Mouse (Mus musculus): ENCODE data around the gene Pdxk. TPM values are rescaled to one million over a fixed set of nuclear protein-coding genes. Genes with fewer than 3 reads are reported as not detected.
A peak's percentile ranks its signal among the peaks of the same experiment; 100 is the strongest.
"Not testable (repeated sequence)": the region's sequence is repeated elsewhere in the genome, so short reads cannot be mapped to it uniquely, and the experiment has no call there.

Gene Pdxk
- 24.7 and 28.1 TPM in 2 replicates for total RNA-seq (2015)
- 18.8 and 19.9 TPM in 2 replicates for total RNA-seq (2017)

DNA sequence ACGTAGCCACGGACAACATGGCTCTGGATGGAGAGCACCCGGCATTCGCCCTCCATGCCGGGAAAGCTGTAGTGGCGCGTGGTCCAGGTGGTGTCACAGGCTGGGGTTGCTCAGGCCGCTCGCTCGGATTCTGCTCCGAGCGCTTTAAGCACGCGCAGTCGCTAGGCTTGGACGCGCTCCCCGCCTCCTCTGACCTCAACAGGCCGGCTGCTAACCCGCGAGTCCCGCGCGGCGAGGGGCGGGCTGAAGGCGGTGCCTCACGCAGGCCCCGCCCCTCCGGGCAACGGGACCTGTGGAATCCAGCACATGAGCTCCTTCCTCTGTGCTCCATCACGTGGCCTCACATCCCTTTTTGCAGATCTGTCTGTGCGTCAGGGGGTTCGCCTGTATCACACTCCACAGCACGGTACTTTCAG lies at the start of gene Pdxk:
TSS of gene Pdxk (minus strand) at position 184 of the 416 bp plus-strand sequence.
- peak; percentile 79 for ATAC-seq (replicated peaks; ENCODE audit: poor library complexity)

DNA sequence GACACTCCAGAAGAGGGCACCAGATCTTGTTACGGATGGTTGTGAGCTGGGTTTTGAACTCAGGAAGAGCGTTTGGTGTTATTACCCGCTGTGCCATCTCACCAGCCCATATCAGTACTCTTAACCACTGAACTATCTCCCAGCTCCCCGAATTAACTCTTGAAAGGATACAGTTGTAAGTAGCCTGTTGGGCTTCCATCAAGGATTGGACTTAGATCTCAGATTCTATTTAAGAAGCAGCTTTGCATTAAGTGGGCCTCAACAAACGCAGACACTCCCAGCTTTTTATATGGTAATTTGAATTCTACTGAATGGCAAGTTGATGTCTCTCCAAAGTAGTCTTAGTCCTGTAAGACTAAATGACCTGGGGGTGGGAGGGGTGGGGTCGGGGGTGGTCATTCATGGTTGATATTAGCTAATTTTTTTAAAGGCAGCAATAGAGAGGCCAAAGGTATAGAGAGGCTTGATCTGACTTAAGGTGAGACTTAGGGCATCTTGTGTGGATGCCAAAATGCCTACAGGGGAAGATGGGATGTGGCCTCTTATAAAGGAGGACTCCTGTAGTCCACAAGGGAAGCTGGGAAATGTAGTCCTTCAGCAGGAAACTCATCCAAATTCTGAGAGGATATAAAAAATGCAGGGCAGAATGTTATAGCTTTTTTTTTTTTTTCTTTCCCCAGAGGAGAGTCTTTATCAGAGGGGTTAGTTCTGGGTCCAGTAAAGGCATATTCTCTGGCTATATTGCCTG lies 38.4 kb upstream of the Pdxk start:
- ATAC-seq (replicated peaks; ENCODE audit: poor library complexity) = no peak

DNA sequence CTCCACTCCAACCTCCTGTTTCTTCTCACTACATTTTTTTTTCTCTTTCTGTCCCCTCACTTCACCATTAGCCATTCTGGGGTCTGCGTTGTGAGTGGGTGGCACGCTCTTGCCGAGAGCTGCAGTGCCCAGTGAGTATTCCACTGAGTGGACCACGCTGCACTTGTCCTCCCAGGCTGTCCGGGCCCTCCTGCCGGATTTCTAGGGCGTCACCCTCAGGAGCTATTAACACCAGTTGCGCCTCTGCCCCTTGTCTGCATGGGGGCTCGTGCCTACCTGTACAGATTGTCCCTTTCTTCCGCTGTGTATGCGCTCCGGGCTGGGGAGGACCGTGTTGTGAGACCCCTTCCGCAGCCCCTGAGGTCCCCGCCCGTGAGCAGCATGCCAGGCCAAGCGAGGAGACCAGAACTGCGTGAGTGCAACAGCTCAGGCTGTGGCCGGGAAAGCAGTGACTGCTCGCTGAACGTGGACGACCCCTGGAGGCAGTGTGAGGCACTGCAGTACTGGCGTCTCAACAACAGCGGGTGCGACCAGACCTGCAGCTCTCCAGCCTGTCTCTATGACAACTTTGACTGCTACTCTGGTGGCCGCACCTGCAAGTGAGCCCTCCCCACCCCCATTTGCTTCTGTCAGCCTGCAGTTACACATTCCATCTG lies 22.8 kb upstream of the Pdxk start:
- ATAC-seq (replicated peaks; ENCODE audit: poor library complexity) = peak; percentile 99

DNA sequence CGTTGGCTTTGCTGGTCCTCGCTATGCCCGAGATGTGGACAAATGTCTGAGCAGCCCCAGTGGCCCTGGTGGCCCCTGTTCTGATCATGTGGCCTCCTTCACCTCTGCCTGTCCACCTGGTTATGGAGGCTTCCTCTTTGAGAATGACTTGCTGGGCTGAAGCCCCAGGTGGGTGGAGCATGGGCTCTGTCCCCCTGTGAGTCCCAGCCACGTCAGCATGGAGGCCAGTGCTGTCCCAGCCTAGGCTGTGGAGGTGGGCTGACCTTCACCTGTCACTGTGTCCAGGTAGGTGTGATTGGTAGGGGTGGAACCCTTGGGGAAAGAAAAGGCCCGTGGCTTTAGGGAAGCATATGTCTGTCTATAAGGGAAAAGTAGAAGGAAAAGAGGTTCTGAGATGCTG lies 22.1 kb upstream of the Pdxk start:
- no peak for ATAC-seq (replicated peaks; ENCODE audit: poor library complexity)

DNA sequence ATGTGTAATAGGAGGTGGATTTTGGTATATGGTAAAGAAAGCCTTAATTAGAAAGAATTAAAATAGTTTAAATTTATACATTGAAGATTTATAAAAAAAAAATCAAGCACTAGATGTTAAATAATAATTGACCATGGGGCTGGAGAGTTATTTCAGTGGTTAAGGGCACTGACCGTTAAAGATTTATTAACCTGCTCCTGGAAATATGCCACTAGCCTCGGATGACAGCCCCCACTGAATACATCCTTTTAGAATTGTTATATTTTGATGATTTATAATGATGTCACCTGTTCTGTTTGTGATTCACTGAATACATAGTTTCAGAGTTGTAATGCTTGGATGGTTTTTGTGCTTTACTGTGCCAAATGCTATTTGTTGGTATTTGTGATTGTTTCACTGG lies 20.6 kb upstream of the Pdxk start:
- ATAC-seq (replicated peaks; ENCODE audit: poor library complexity) = not testable (repeated sequence)

DNA sequence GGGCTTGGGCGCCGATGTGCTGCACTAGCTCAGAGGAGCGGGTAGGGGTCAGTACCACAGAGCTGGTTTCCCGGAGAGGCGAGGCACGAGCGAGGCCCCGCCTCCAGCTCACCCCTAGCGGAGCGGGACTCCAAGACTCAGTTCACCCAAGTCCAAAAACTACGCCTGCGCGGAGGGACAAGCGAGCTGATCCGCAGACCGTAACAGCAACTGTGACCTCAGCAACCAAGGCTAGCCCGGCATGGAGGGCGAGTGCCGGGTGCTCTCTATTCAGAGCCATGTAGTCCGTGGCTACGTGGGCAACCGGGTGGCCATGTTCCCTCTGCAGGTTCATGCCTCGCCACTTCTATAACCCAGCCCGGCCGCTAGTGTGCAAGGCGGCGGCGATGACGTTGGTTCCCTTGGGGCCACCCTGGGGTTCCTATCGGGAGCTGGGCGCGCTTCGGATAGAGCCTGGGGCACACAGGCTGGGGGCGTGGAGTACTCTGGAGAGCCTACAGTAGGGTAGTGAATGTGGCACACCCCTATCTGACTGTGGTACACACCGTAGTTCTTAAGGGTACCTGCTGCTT lies 17.2 kb upstream of the Pdxk start:
- ATAC-seq (replicated peaks; ENCODE audit: poor library complexity) = peak; percentile 83

DNA sequence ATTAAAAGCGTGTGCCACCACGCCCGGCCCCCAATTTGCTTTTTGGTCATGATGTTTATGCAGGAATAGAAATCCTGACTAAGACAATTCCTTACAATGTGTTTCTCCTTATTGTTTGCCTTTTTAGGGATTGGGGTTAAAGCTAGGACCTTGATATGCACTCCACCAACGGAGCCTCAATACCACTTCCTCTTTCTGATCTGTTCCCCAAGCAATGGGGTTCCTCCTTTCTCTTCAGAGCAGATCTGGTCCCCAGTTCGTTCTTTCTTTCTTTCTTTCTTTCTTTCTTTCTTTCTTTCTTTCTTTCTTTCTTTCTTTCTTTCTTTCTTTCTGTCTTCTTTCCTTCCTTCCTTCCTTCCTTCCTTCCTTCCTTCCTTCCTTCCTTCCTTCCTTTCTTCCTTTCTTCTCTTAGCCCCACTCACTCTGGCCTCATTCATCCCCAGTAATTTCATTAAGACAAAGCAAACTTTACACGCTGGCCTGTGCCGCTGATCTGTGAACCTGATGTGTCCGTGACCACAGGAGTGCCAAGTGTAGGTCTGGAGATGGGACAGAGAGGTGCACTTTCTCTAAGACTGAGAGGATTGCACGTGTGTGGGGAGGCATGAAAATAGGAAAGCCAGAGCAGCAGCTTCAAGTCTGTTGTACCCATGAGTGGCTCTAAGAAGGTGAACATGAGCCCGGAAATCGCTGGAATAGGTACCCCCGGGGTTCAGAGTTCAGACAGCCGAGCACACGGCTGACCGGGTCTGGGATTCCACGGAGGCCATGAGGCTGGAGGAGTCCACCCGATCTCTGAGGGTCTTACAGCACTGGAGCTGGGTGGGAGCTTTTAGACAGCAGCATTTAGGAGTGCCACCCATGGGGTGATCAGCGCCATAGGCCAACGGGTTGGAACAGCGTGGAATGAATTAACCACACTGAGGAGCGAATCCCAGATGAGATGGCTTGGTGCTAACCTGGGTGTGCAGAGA lies 16.5 kb upstream of the Pdxk start:
- ATAC-seq (replicated peaks; ENCODE audit: poor library complexity) = peak; percentile 32

DNA sequence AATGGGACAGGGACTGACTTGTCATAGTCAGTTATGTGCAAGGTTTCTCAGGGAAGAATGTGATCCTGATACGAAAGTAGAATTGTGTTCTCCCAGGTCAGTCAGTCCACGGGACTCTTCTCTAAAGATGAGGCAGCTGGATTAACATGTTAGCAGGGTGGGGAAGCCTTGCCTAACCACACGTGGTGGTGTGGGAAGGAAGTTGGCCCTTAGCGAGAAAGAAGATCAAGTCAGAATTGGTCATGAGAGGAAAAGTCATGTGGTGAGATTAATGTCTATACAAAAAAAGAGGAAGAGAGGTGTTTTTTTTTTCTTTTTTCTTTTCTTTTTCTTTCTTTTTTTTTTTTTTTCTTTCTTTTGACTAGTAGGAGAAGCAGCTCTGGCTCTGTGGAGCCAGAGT lies 12.0 kb upstream of the Pdxk start:
- ATAC-seq (replicated peaks; ENCODE audit: poor library complexity) = peak; percentile 83

DNA sequence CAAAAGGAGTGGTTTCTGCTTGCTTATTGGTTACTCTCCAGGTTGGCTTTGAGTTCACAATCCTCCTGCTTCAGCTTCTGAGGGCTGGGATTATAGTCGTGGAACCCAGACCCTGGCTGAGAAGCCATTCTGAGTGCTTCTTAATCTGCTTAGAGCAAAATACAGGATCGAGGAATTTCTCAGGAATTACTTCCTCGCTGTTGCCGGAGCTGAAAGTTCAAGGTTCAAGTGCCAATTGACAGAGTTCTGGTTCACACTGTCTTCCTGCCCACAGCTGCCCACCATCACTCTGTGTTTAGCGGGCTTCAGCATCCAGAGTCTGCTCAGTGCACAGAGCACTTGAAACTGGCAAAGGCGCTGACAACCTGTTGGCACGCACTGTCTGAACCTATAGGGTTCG lies 10.0 kb upstream of the Pdxk start:
- ATAC-seq (replicated peaks; ENCODE audit: poor library complexity) = no peak

DNA sequence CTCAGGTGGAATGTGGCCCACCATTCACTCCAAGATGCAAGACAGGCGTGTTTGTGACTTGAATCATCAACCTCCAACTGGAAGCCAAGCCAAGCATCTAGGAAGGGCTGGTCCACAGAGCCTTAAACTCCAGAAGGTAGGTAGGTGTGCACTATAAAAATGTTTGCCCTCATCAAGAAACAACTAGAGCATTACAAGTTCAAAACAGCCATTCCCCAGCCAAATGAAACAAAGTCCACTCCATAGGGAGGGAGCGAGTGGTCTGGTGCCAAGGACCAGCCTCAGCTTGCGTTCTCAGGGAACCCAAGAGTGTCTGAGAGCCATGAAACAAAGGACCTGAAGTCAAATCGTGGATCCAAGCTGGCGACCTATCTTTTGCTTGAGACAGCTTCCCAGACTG lies 8.7 kb upstream of the Pdxk start:
- ATAC-seq (replicated peaks; ENCODE audit: poor library complexity) = no peak

DNA sequence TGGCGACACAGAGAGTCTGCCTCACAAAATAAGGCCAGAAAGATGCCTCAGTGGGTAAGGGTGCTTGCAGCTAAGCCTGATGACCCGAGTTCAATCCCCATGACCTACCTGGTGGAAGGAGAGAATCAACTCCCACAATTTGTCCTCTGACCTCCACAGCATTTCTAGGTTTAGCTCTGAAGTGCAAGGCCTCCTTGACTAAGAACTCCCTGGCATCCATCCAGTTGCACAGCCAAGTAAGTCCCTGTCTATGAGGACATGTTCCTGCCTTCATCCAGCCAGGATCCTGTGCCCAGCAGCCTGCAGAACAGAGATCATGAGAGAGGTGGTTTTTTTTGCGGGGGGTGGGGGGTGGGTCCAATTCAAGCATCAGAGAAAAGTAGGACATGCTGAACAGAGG lies 7.3 kb upstream of the Pdxk start:
- ATAC-seq (replicated peaks; ENCODE audit: poor library complexity) = no peak

DNA sequence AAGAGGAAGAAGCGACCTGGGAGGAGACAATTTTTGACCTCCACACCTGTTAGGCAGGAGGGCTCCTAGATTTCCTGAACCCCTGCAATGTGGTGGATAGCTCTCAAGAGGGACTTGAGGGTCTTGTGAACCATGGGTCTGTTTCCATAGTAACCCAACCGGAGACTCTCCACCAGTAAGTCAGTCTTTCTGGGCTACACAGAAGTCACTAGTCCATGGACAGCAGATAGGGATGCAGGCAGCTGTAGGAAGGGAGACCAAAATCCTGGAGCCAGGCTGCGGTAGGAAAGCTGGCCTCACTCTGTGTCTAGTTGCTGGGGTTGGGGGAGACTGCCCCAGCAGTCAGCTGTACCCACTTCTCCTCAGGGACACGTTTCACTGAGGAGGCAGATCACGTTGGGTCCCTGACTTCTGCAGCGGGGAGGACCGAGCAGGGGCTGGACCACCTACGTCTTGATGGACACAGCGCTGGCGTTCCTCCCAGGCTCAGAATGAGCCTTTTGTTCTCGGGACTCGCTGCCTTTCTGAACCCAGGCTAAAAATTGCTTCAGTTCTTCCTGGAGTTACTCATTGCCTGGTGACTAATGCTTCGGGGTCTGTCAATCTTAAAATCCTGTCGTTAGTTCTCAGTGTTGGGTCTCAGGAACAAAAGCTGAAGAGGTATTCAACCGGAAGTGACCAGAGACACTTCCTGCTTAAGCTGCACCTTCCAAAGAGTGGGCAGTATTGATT lies 6.0 kb upstream of the Pdxk start:
- ATAC-seq (replicated peaks; ENCODE audit: poor library complexity) = peak; percentile 40

DNA sequence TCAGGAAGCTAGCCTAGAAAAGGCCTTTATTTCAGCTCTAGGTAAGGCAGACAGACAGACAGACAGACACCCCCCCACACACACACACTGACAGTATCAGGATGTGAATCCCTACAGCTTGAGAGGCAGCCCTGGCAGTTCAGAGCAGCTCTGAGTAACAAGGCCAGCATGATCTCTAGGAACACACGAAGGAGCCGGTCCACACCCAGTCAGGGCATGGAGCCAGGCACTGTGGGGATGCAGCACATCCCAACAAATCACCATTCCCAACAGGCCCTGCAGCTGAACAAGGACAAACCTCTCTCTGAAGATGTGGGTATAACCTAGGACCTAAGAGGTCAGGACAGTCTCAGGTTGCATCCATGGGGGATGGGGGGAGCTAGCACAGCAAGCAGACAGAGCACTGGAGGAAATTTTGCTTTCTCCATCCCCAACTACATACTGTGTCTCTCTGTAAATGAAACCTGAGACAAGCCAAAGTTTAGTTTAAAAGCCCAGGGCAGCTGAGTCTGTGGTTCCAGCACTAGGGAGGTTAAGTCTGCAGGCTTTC lies 3.1 kb upstream of the Pdxk start:
- ATAC-seq (replicated peaks; ENCODE audit: poor library complexity) = no peak

DNA sequence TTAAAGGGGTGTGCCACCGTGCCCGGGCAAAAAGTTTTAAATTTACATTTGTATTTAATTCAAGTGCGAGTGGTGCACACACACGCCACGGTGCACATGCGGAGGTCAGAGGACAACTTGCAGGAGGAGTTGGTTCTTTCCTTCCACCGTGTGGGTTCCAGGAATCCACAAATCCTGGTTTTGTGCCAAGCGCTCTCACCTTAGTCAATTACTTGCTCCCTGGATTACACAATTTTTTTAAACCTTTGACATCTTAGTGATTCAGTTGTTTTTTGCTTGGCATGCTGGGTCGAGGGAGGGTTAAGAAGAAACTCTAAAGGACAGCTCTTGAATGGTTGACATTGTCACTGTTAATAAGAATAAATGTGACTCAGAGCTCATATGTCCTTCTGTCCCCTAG lies 1.9 kb upstream of the Pdxk start:
- no peak for ATAC-seq (replicated peaks; ENCODE audit: poor library complexity)

DNA sequence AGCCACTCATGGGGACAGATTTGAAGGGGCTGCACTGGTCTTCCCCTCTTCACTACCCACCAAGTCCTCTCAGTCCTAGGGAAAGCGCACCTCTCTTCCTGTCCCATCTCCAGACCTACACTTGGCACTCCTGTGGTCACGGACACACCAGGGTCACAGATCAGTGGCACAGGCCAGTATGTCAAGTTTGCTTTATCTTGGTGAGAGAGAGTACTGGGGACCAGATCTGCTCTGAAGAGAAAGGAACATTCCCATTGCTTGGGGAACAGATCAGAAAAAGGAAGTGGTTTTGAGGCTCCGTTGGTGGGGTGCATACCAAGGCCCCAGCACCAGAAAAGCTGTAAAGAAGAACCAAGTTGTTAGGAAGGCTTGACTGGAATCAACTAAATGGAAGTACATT lies 697 bp upstream of the Pdxk start:
- ATAC-seq (replicated peaks; ENCODE audit: poor library complexity) = peak; percentile 52

DNA sequence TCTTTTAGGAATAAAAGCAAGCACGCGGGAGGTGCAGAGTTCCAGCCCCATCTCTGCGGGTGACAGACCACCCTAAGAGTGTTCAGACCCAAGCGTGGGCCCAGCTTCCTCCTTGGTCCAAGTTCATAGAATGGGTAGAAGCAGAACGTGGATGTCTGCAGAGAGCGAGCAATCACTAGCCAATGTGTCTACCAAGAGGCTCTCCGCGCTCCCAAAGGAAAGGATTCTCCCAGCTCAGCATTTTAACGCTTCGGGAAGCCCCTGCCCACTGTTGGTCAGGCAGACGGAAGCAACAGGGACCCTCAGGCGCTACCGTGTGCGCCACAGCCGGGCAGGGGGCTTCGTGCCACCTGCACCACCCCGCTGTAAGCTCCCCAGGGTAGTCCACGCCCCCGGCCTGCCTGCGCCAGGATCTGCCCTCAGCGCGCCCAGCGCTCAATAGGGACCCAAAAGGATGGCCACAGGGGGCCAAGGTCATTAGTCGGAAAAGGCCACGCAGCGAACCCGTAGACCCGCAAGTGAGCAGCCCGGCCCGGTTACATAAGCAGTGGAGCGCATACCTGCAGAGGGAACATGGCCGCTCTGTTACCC lies 479 bp downstream of the Pdxk start:
- ATAC-seq (replicated peaks; ENCODE audit: poor library complexity) = peak; percentile 24

DNA sequence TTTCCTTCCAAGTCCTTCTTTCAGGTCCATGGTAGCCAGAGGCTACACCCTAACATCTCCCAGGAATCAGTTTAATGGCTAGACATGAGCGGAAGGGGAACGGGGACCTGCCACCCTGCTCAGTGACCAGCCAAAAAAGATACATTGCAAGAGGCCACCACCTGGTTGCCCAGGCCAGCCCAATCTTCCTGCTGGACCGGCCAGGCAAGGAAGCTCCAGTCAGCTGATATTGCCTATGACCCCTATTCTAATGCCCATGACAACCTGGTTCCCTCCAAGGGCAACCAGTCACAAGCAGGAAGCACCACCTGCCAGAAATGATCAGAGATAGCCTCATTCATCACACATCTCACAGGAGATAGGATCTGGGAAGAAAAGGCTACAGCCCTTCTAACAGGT lies 1.0 kb downstream of the Pdxk start:
- no peak for ATAC-seq (replicated peaks; ENCODE audit: poor library complexity)

DNA sequence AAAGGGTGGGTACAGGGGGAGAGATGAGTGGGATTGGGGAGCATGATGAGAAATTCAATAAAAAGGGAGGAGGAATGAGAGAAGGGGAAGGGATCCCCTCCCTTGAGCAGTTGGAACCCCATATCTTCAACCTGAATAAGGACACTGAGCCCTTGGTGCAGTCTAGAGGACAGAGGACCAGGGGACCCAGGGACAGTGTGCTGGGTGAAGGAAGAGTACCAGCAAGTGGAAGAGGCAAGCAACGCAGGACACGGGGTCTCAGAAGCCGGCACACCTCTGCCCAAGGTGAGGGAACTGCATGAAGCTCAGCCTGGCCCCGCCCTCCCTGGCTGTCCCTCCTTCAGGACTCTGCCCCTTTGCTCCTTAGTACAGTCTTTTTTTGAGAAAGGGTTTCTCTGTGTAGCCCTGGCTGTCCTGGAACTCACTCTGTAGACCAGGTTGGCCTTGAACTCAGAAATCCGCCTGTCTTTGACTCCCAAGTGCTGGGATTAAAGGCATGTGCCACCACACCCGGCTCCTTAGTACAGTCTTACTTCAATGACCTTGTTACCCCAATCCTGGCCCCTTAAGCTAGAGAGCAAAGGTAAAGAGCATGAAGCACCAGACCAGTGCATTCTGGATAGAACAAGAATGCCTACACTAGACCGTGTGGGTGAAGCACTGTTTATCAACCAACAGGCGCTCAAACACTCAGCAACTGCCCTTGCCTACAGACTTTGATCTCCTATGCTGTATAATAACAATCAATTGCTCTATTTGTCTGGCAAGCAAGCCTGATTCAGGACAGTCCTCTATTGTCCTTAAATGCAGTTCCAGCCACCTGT lies 1.6 kb downstream of the Pdxk start:
- no peak for ATAC-seq (replicated peaks; ENCODE audit: poor library complexity)

DNA sequence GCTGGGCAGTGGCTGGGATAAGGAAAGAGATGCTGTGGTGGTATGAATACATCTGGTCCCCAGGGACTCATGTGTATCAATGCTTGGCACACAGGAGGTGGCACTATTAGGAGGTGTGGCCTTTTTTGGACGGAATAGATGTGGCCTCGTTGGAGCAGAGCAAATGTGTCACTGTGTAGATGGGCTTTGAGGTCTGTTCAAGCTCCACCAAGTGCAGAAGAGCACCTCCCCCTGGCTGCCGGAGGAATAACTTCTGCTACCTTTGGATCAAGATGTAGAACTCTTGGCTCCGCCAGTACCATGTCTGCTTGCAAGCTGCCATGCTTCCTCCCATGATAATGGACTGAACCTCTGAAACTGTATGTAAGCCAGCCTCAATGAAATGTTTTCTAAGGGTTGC lies 3.0 kb downstream of the Pdxk start:
- no peak for ATAC-seq (replicated peaks; ENCODE audit: poor library complexity)

Measured in megakaryocyte progenitor cell, adult 5-6 weeks (primary cell).